Comparison of ENCODE assay signal across 1 mouse cellular context in the genomic region with DNA sequence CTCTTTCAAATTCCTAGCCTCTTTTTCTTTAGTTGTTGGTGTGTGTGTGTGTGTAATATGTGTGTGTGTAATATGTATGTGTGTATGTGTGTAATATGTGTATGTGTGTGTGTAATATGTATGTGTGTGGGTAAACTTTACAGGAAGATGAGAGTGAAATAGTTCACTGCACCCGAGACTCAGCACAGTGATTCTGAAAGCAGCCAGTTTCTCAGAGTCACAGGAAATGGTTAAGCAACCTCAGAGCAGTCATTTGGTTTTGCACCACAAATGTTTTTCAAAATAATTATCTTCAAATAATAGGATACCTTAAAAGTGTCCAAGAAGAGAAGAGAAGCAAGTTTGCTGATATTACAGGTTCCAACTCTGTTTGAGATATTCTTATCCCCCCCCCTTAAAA.
A peak's percentile ranks its signal among the peaks of the same experiment; 100 is the strongest.
TF ChIP-seq lines count a peak whose summit lies in the region.

No protein-coding gene starts in this region.

TF ChIP-seq in CH12.LX, 34 proteins besides CTCF, POLR2A, EP300 and RAD21 (continued from another document):
- TF ChIP-seq SMC3 (IDR thresholded peaks at IDR 0.05; ENCODE audit: low read depth, low read length) (0 out of 2 replicates have a peak, but pooled peaks have one; percentile 3), KAT2A (IDR thresholded peaks at IDR 0.05; ENCODE audit: insufficient replicate concordance, low read length) (no peak), MAX (IDR thresholded peaks at IDR 0.05; ENCODE audit: low read length) (no peak), BHLHE40 (IDR thresholded peaks at IDR 0.05; ENCODE audit: low read depth, low read length) (peak; percentile 65), MEF2A (IDR thresholded peaks at IDR 0.05; ENCODE audit: borderline replicate concordance, low read depth, low read length) (peak; percentile 57; the same call in 1 of the 2 replicates), CHD2 (IDR thresholded peaks at IDR 0.05; ENCODE audit: low read length) (no peak), ZMIZ1 (IDR thresholded peaks at IDR 0.05; ENCODE audit: low read depth, low read length) (no peak), GABPA (IDR thresholded peaks at IDR 0.05; ENCODE audit: insufficient replicate concordance, low read depth, low read length) (no peak), JUN (IDR thresholded peaks at IDR 0.05; ENCODE audit: insufficient read depth, low read depth, low read length) (peak; percentile 84), SIN3A (IDR thresholded peaks at IDR 0.05; ENCODE audit: low read length) (peak; percentile 50; the same call in 1 of the 2 replicates), TBP (conservative IDR thresholded peaks at IDR 0.05; ENCODE audit: low read depth, low read length) (no peak), CHD1 (IDR thresholded peaks at IDR 0.05; ENCODE audit: low read depth, low read length) (no peak), ZKSCAN1 (IDR thresholded peaks at IDR 0.05; ENCODE audit: borderline replicate concordance, low read depth, low read length) (no peak), ZNF384 (IDR thresholded peaks at IDR 0.05; ENCODE audit: low read depth, low read length) (peak; percentile 69), NRF1 (IDR thresholded peaks at IDR 0.05; ENCODE audit: low read depth, low read length) (no peak), PAX5 (IDR thresholded peaks at IDR 0.05; ENCODE audit: low read length) (no peak), JUND (conservative IDR thresholded peaks at IDR 0.05; ENCODE audit: low read depth, low read length) (peak; percentile 86), ZC3H11A (IDR thresholded peaks at IDR 0.05; ENCODE audit: low read depth, low read length) (no peak), POLR2AphosphoS2 (IDR thresholded peaks at IDR 0.05; ENCODE audit: low read depth, low read length) (no peak), UBTF (IDR thresholded peaks at IDR 0.05; ENCODE audit: low read depth, low read length) (no peak), USF2 (conservative IDR thresholded peaks at IDR 0.05; ENCODE audit: low read depth, low read length) (no peak), TCF12 (IDR thresholded peaks at IDR 0.05; ENCODE audit: low read depth, low read length) (no peak), MAZ (IDR thresholded peaks at IDR 0.05; ENCODE audit: low read depth, low read length) (no peak), ETS1 (conservative IDR thresholded peaks at IDR 0.05; ENCODE audit: low read depth, low read length) (peak; percentile 69)
